Mouse (Mus musculus): ENCODE measurements around the gene Gls2. TPM values are rescaled to one million over a fixed set of nuclear protein-coding genes. Genes with fewer than 3 reads are reported as not detected.

The Gls2 gene
- polyA plus RNA-seq, 1 experiment from 2014 or later, result 2.1 TPM

- H3K27me3 ChIP-seq, result no peaks in the 10 kb centered on the region
- no peak overlapping the region for H3K27ac ChIP-seq
- no peak overlapping the region for H3K9ac ChIP-seq
- ATAC-seq (ENCODE audit: borderline replicate concordance, extremely low read depth, low FRiP score, low TSS enrichment), result no peak
- H3K4me1 ChIP-seq, result 0 out of 2 replicates have a peak, but pooled peaks cover 2% of the 10 kb centered on the region
- WGBS, result 52% methylated on average over 16 of the region's 16 CpGs
- H3K9me3 ChIP-seq, result no peaks in the 10 kb centered on the region
- no peak overlapping the region for H3K4me2 ChIP-seq
- H3K36me3 ChIP-seq, result no peaks in the 10 kb centered on the region
- no peak overlapping the region for H3K4me3 ChIP-seq
Observed at GRCm38 (mm10) chr10:128221533-128222286, 27.5 kb downstream of the Gls2 start.

GRCm38 (mm10) chr10:128225064-128225463 lies 30.8 kb downstream of the Gls2 start:
- H3K9ac ChIP-seq, result no peak overlapping the region
- 0 out of 2 replicates have a peak, but pooled peaks cover 2% of the 10 kb centered on the region for H3K4me1 ChIP-seq
- no peaks in the 10 kb centered on the region for H3K27me3 ChIP-seq
- H3K9me3 ChIP-seq, result no peaks in the 10 kb centered on the region
- H3K36me3 ChIP-seq, result no peaks in the 10 kb centered on the region
- no peak for ATAC-seq (ENCODE audit: borderline replicate concordance, extremely low read depth, low FRiP score, low TSS enrichment)
- no peak overlapping the region for H3K27ac ChIP-seq
- no peak overlapping the region for H3K4me2 ChIP-seq
- WGBS, result 52% methylated on average over 5 of the region's 5 CpGs
- H3K4me3 ChIP-seq, result no peak overlapping the region

GRCm38 (mm10) chr10:128225538-128225937 lies 31.3 kb downstream of the Gls2 start, which contains the start of gene Mip:
Gene Mip (plus strand): TSS chr10:128225838.
- Histone ChIP-seq H3K36me3 (no peaks in the 10 kb centered on the region), H3K27ac (no peak within 1 kb of the TSS), H3K4me3 (no peak within 1 kb of the TSS), H3K4me2 (no peak within 1 kb of the TSS), H3K9me3 (no peaks in the 10 kb centered on the region), H3K9ac (no peak within 1 kb of the TSS), H3K4me1 (0 out of 2 replicates have a peak, but pooled peaks cover 2% of the 10 kb centered on the region), H3K27me3 (no peaks in the 10 kb centered on the region)
- WGBS, result 54% methylated on average over 4 of the region's 4 CpGs
- ATAC-seq (ENCODE audit: borderline replicate concordance, extremely low read depth, low FRiP score, low TSS enrichment), result no peak; the same call in 1 of the 2 replicates

GRCm38 (mm10) chr10:128227592-128227991 lies 33.3 kb downstream of the Gls2 start:
- ATAC-seq (ENCODE audit: borderline replicate concordance, extremely low read depth, low FRiP score, low TSS enrichment), result no peak
- no peak overlapping the region for H3K4me2 ChIP-seq
- H3K9ac ChIP-seq, result no peak overlapping the region
- H3K36me3 ChIP-seq, result no peaks in the 10 kb centered on the region
- H3K4me1 ChIP-seq, result peaks cover 7% of the 10 kb centered on the region
- H3K4me3 ChIP-seq, result no peak overlapping the region
- WGBS, result 68% methylated on average over 9 of the region's 9 CpGs
- H3K27me3 ChIP-seq, result no peaks in the 10 kb centered on the region
- no peaks in the 10 kb centered on the region for H3K9me3 ChIP-seq
- no peak overlapping the region for H3K27ac ChIP-seq

- no peaks in the 10 kb centered on the region for H3K9me3 ChIP-seq
- WGBS, result 86% methylated on average over 8 of the region's 8 CpGs
- no peak overlapping the region for H3K4me3 ChIP-seq
Observed at GRCm38 (mm10) chr10:128228009-128228408, 33.8 kb downstream of the Gls2 start.

GRCm38 (mm10) chr10:128230582-128230981 lies 36.3 kb downstream of the Gls2 start:
- no peak overlapping the region for H3K27ac ChIP-seq
- peaks cover 14% of the 10 kb centered on the region for H3K4me1 ChIP-seq
- no peak overlapping the region for H3K4me3 ChIP-seq
- H3K9me3 ChIP-seq, result no peaks in the 10 kb centered on the region
- no peaks in the 10 kb centered on the region for H3K27me3 ChIP-seq
- no peak for ATAC-seq (ENCODE audit: borderline replicate concordance, extremely low read depth, low FRiP score, low TSS enrichment)
- H3K9ac ChIP-seq, result no peak overlapping the region
- H3K36me3 ChIP-seq, result 0 out of 2 replicates have a peak, but pooled peaks cover 3% of the 10 kb centered on the region
- no peak overlapping the region for H3K4me2 ChIP-seq
- WGBS, result 72% methylated on average over 12 of the region's 12 CpGs

More at GRCm38 (mm10) chr10:128228009-128228408, 33.8 kb downstream of the Gls2 start:
- ATAC-seq (ENCODE audit: borderline replicate concordance, extremely low read depth, low FRiP score, low TSS enrichment), result no peak
- Histone ChIP-seq H3K36me3 (no peaks in the 10 kb centered on the region), H3K4me2 (no peak overlapping the region), H3K4me1 (peaks cover 10% of the 10 kb centered on the region), H3K27me3 (no peaks in the 10 kb centered on the region), H3K27ac (no peak overlapping the region), H3K9ac (no peak overlapping the region)

- Histone ChIP-seq H3K4me1 (peaks cover 14% of the 10 kb centered on the region), H3K4me3 (peak overlapping the region; percentile 69), H3K9me3 (no peaks in the 10 kb centered on the region), H3K4me2 (peak overlapping the region; percentile 64), H3K27ac (peak overlapping the region; percentile 96), H3K36me3 (0 out of 2 replicates have a peak, but pooled peaks cover 3% of the 10 kb centered on the region), H3K9ac (peak overlapping the region; percentile 69; the same call in 1 of the 2 replicates), H3K27me3 (no peaks in the 10 kb centered on the region)
- ATAC-seq (ENCODE audit: borderline replicate concordance, extremely low read depth, low FRiP score, low TSS enrichment), result no peak
- 9% methylated on average over 5 of the region's 5 CpGs for WGBS
Observed at GRCm38 (mm10) chr10:128231146-128231545, 36.9 kb downstream of the Gls2 start.

GRCm38 (mm10) chr10:128231697-128232419 lies 37.6 kb downstream of the Gls2 start, which contains the start of gene Timeless:
Gene Timeless (plus strand): TSS chr10:128232065.
- H3K27me3 ChIP-seq, result no peaks in the 10 kb centered on the region
- peak within 1 kb of the TSS; percentile 69 for H3K9ac ChIP-seq
- H3K9me3 ChIP-seq, result no peaks in the 10 kb centered on the region
- peak; percentile 93 for ATAC-seq (ENCODE audit: borderline replicate concordance, extremely low read depth, low FRiP score, low TSS enrichment)
- peak within 1 kb of the TSS; percentile 64 for H3K4me2 ChIP-seq
- H3K4me1 ChIP-seq, result peaks cover 14% of the 10 kb centered on the region
- H3K27ac ChIP-seq, result peak within 1 kb of the TSS; percentile 96
- under 1% methylated on average over 49 of the region's 58 CpGs for WGBS
- H3K4me3 ChIP-seq, result peak within 1 kb of the TSS; percentile 69
- H3K36me3 ChIP-seq, result 0 out of 2 replicates have a peak, but pooled peaks cover 3% of the 10 kb centered on the region

GRCm38 (mm10) chr10:128232420-128232985 lies 38.2 kb downstream of the Gls2 start:
- Histone ChIP-seq H3K4me3 (peak overlapping the region; percentile 69), H3K9ac (peak overlapping the region; percentile 69), H3K27ac (peak overlapping the region; percentile 96), H3K9me3 (no peaks in the 10 kb centered on the region), H3K36me3 (0 out of 2 replicates have a peak, but pooled peaks cover 3% of the 10 kb centered on the region), H3K4me1 (peaks cover 14% of the 10 kb centered on the region), H3K4me2 (peak overlapping the region; percentile 64), H3K27me3 (no peaks in the 10 kb centered on the region)
- peak; percentile 41; the same call in 1 of the 2 replicates for ATAC-seq (ENCODE audit: borderline replicate concordance, extremely low read depth, low FRiP score, low TSS enrichment)
- WGBS, result under 1% methylated on average over 14 of the region's 14 CpGs

GRCm38 (mm10) chr10:128236321-128236720 lies 42.1 kb downstream of the Gls2 start:
- no peak overlapping the region for H3K4me2 ChIP-seq
- 71% methylated on average over 4 of the region's 4 CpGs for WGBS
- H3K9me3 ChIP-seq, result no peaks in the 10 kb centered on the region

GRCm38 (mm10) chr10:128237807-128238480 lies 43.7 kb downstream of the Gls2 start:
- H3K4me1 ChIP-seq, result peaks cover 5% of the 10 kb centered on the region
- no peak for ATAC-seq (ENCODE audit: borderline replicate concordance, extremely low read depth, low FRiP score, low TSS enrichment)
- H3K9ac ChIP-seq, result no peak overlapping the region
- no peak overlapping the region for H3K4me3 ChIP-seq
- WGBS, result 80% methylated on average over 15 of the region's 15 CpGs
- no peak overlapping the region for H3K27ac ChIP-seq
- no peak overlapping the region for H3K4me2 ChIP-seq
- H3K36me3 ChIP-seq, result peaks cover 36% of the 10 kb centered on the region
- no peaks in the 10 kb centered on the region for H3K27me3 ChIP-seq
- no peaks in the 10 kb centered on the region for H3K9me3 ChIP-seq

More at GRCm38 (mm10) chr10:128236321-128236720, 42.1 kb downstream of the Gls2 start:
- H3K9ac ChIP-seq, result no peak overlapping the region
- H3K4me3 ChIP-seq, result no peak overlapping the region
- no peak for ATAC-seq (ENCODE audit: borderline replicate concordance, extremely low read depth, low FRiP score, low TSS enrichment)
- H3K27me3 ChIP-seq, result no peaks in the 10 kb centered on the region
- no peak overlapping the region for H3K27ac ChIP-seq
- H3K36me3 ChIP-seq, result peaks cover 21% of the 10 kb centered on the region
- H3K4me1 ChIP-seq, result peaks cover 8% of the 10 kb centered on the region
